Comparison of ENCODE assay signal across 13 mouse cellular contexts in the genomic region with DNA sequence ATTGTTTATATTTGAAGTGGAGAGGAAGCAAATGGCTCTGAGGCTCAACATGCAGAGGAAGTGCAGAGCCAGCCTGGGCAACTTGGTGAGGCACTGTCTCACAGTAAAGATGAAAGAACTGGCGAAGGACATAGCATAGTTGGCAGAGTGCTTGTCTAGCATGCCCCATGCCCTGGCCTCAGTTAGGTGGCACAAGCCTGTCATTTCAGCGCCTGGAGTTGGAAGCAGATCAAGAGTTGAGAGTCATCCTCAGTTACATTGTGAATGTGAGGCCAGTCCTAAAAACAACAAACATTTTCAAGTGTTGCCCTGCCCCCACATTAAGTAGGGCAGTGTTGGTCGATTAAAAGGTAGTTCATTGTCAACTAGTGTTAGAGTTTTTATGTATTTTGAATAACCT. TPM values are rescaled to one million over a fixed set of nuclear protein-coding genes. Genes with fewer than 3 reads are reported as not detected.
DNase-seq lines count a peak whose midpoint lies in the region; ATAC-seq and TF ChIP-seq lines count a peak whose summit lies in the region.
"Had no signal": no experiment of that assay in that cellular context is flagged by ENCODE, and none has a peak within 500 bp of the region (broad histone marks: within the 10 kb centered on the region; RNA-seq: fewer than 3 reads in every experiment).

No protein-coding gene starts in this region.

- peaks cover 6% of the 10 kb centered on the region; the same call in 1 of the 2 replicates for H3K79me2 ChIP-seq in heart, adult 2 months (replicated peaks; ENCODE audit: control insufficient read depth, insufficient read depth, low read length)

- TF ChIP-seq EP300 in heart, adult 2 months (IDR thresholded peaks at IDR 0.05; ENCODE audit: insufficient read depth, low read depth, low read length), result peak; percentile 33; the same call in 1 of the 2 replicates

- TF ChIP-seq POLR2A in heart, adult 2 months (IDR thresholded peaks at IDR 0.05; ENCODE audit: insufficient read depth, low read depth, low read length), result no peak

- no peak overlapping the region for H3K4me3 ChIP-seq in heart, adult 2 months
- no peak overlapping the region for H3K4me3 ChIP-seq in heart, embryonic 10.5 days
- no peak overlapping the region for H3K4me3 ChIP-seq in intestine, embryonic 15.5 days (replicated peaks)
- H3K4me3 ChIP-seq: embryonic facial prominence, embryonic 13.5 days; hindbrain, embryonic 12.5 days; lung, embryonic 15.5 days; stomach, embryonic 15.5 days had no signal

- H3K4me1 ChIP-seq in heart, adult 2 months (ENCODE audit: control insufficient read depth, insufficient read depth, low read length), result peaks cover 7% of the 10 kb centered on the region
- 0 out of 2 replicates have a peak, but pooled peaks cover 6% of the 10 kb centered on the region for H3K4me1 ChIP-seq in heart, embryonic 10.5 days
- H3K4me1 ChIP-seq in intestine, embryonic 15.5 days (replicated peaks), result 0 out of 2 replicates have a peak, but pooled peaks cover 2% of the 10 kb centered on the region
- H3K4me1 ChIP-seq: hindbrain, embryonic 12.5 days had no signal

- no peak overlapping the region for H3K4me2 ChIP-seq in intestine, embryonic 15.5 days (replicated peaks)
- H3K4me2 ChIP-seq: embryonic facial prominence, embryonic 13.5 days; hindbrain, embryonic 12.5 days; lung, embryonic 15.5 days; stomach, embryonic 15.5 days had no signal

- H3K36me3 ChIP-seq in heart, adult 2 months (ENCODE audit: control insufficient read depth, insufficient read depth, low read length), result peaks cover 19% of the 10 kb centered on the region
- H3K36me3 ChIP-seq in heart, embryonic 10.5 days, result peaks cover 7% of the 10 kb centered on the region; the same call in 1 of the 2 replicates
- H3K36me3 ChIP-seq in intestine, embryonic 15.5 days, result no peaks in the 10 kb centered on the region
- H3K36me3 ChIP-seq: hindbrain, embryonic 12.5 days had no signal

- no peaks in the 10 kb centered on the region for H3K27me3 ChIP-seq in heart, adult 2 months (ENCODE audit: control insufficient read depth, insufficient read depth, low read length)
- H3K27me3 ChIP-seq in heart, embryonic 10.5 days (ENCODE audit: insufficient read depth, poor library complexity, severe bottlenecking), result no peaks in the 10 kb centered on the region
- no peaks in the 10 kb centered on the region for H3K27me3 ChIP-seq in intestine, embryonic 15.5 days (replicated peaks)
- H3K27me3 ChIP-seq: embryonic facial prominence, embryonic 13.5 days; hindbrain, embryonic 12.5 days; lung, embryonic 15.5 days; stomach, embryonic 15.5 days had no signal

- no peak for TF ChIP-seq CTCF in heart, adult 2 months (IDR thresholded peaks at IDR 0.05)

- DNase-seq in heart, adult 2 months, result peak; percentile 36 to 57
- no peak for DNase-seq in heart, embryonic 10.5 days (ENCODE audit: low spot score)
- peak; percentile 52 to 85 for DNase-seq in adrenal gland, adult (ENCODE audit: inconsistent age in 2 of 2, low spot score in 1 of 2)
- DNase-seq in adrenal gland, adult 8-10 months, result peak; percentile 60
- peak; percentile 59 to 76 for DNase-seq in heart, postnatal 10 days
- no peak for DNase-seq in c-Kit-positive CD71-positive TER-119-positive erythroid progenitor cells, embryonic 14.5 days (ENCODE audit: low spot score)
- DNase-seq: right cerebral cortex, postnatal 4 days had no signal

- ATAC-seq in intestine, embryonic 15.5 days, result no peak

- no peak overlapping the region for H3K9ac ChIP-seq in heart, adult 2 months (ENCODE audit: low read depth, low read length)
- H3K9ac ChIP-seq in intestine, embryonic 15.5 days, result no peak overlapping the region
- H3K9ac ChIP-seq: embryonic facial prominence, embryonic 13.5 days; hindbrain, embryonic 12.5 days; lung, embryonic 15.5 days; stomach, embryonic 15.5 days had no signal

- 0 out of 2 replicates have a peak overlapping the region, but pooled peaks have one; percentile 6 for H3K27ac ChIP-seq in heart, adult 2 months
- no peak overlapping the region for H3K27ac ChIP-seq in heart, embryonic 10.5 days
- H3K27ac ChIP-seq in intestine, embryonic 15.5 days, result no peak overlapping the region
- H3K27ac ChIP-seq: embryonic facial prominence, embryonic 13.5 days; hindbrain, embryonic 12.5 days; kidney, postnatal 0 days; lung, embryonic 15.5 days; stomach, embryonic 15.5 days had no signal

- 39% methylated on average over 3 of the region's 3 CpGs for WGBS in heart, adult 2 months
- WGBS in heart, embryonic 10.5 days, result 75% methylated on average over 3 of the region's 3 CpGs
- 76% methylated on average over 3 of the region's 3 CpGs for WGBS in intestine, embryonic 15.5 days

- H3K9me3 ChIP-seq in heart, embryonic 10.5 days, result no peaks in the 10 kb centered on the region
- H3K9me3 ChIP-seq in intestine, embryonic 15.5 days, result no peaks in the 10 kb centered on the region
- H3K9me3 ChIP-seq: embryonic facial prominence, embryonic 13.5 days; hindbrain, embryonic 12.5 days; lung, embryonic 15.5 days; stomach, embryonic 15.5 days had no signal

- intact Hi-C loops in heart, adult 2 months (cut with DNase I), result no loop called here
- intact Hi-C loops in heart, postnatal 10 days (cut with DNase I), result no loop called here

RNA-seq across cellular contexts. Expression of a gene that starts 32.1 kb away (rescaled TPM):
- 10 to 100 TPM; 38.3 to 39.0 TPM for total RNA-seq in heart, adult 2 months (2021)
- polyA plus RNA-seq in heart, adult 2 months (2012; rRNA removed), result 20.4 and 39.3 TPM in 2 replicates
- polyA plus RNA-seq in heart, embryonic 10.5 days (2016; fragmentation: Nextera tagmentation; extraction: Ambion mirVana), result 38.9 and 43.3 TPM in 2 replicates
- total RNA-seq in adrenal gland, adult 8-10 months (2022), result 100 to 1,000 TPM in 1 of 4 experiments, 10 to 100 TPM in 3; 76.0 to 103 (median 90.0) TPM
- total RNA-seq in heart, postnatal 10 days (2021), result 10 to 100 TPM; 53.2 to 53.6 TPM
- polyA plus RNA-seq in intestine, embryonic 15.5 days (2015; fragmentation: Nextera tagmentation; extraction: Ambion mirVana), result 38.0 and 39.0 TPM in 2 replicates

RNA-seq across cellular contexts. Expression of a gene that starts 57.9 kb away (rescaled TPM):
- total RNA-seq in heart, adult 2 months (2021), result 1 to 10 TPM; 3.2 to 4.6 TPM
- polyA plus RNA-seq in heart, adult 2 months (2012; rRNA removed), result 2.1 and 4.2 TPM in 2 replicates
- 1.6 and 2.2 TPM in 2 replicates for polyA plus RNA-seq in heart, embryonic 10.5 days (2016; fragmentation: Nextera tagmentation; extraction: Ambion mirVana)
- total RNA-seq in adrenal gland, adult 8-10 months (2022), result 10 to 100 TPM in 3 of 4 experiments, 1 to 10 TPM in 1; 10.0 to 13.2 (median 11.6) TPM
- total RNA-seq in heart, postnatal 10 days (2021), result 1 to 10 TPM; 5.6 to 6.4 TPM
- polyA plus RNA-seq in intestine, embryonic 15.5 days (2015; fragmentation: Nextera tagmentation; extraction: Ambion mirVana), result 2.1 and 2.4 TPM in 2 replicates

Comparison
In these comparisons a context has a peak if more than half of its experiments do, and no peak if none do; other contexts are left out.
1. DNase-seq: peak in heart, adult 2 months (2 of 2), adrenal gland, adult (2 of 2), adrenal gland, adult 8-10 months (single experiment) and heart, postnatal 10 days (2 of 2); none in heart, embryonic 10.5 days (single experiment) and c-Kit-positive CD71-positive TER-119-positive erythroid progenitor cells, embryonic 14.5 days (single experiment).